Mouse (Mus musculus): ENCODE data around the gene Tepsin. TPM values are rescaled to one million over a fixed set of nuclear protein-coding genes. Genes with fewer than 3 reads are reported as not detected.

Gene Tepsin
- total RNA-seq, 2 experiments from 2014 or later, result 8.3 to 10.3 TPM

GRCm38 (mm10) chr11:120112136-120112535 is 13.6 kb upstream of the Tepsin start:
- ATAC-seq (replicated peaks; ENCODE audit: poor library complexity), result no peak

DNA sequence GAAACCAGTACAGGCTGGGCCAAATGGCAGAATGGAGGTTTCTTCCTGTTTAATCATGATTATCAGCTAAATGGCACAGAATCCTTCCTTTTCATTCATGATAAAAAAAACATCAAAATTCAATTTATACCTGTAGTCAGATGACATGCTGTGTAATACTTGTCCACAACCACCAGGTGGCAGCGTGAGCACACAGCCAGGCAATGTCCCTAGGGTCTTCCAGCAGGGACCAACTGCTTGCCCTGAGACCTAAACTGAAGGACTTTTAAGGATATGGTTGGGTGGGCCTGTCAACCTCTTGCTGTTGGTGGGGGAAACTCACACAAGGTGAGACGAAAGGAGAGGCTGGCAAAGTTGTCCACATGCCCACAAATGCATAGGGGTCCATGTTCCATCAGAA is 12.5 kb upstream of the Tepsin start:
- ATAC-seq (replicated peaks; ENCODE audit: poor library complexity), result peak; percentile 77

GRCm38 (mm10) chr11:120110554-120110953 is 12.0 kb upstream of the Tepsin start:
- ATAC-seq (replicated peaks; ENCODE audit: poor library complexity), result 0 out of 2 replicates have a peak, but pooled peaks have one; percentile 47

- ATAC-seq (replicated peaks; ENCODE audit: poor library complexity), result no peak
Observed at GRCm38 (mm10) chr11:120109558-120110210, 11.2 kb upstream of the Tepsin start.

GRCm38 (mm10) chr11:120107796-120108195 is 9.3 kb upstream of the Tepsin start:
- ATAC-seq (replicated peaks; ENCODE audit: poor library complexity), result no peak

DNA sequence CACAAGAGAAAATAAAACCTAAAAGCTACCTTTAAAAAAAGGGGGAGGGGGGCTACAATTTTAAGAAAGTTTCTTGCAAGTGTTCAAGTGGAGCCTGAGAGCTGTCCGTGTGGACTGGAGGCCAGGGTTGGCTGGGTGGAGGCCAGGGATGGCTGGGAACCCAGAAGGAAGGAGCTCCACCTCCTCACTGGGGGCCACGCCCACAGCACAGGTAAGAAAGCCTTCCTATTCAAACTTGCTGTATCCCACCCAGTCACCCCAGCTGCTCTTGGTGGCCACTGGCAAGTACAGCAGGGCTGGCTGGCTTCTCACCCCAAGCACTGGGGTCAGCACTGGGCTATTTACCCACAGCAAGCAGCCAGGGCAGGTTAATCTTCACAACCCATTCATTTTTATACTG is 8.5 kb upstream of the Tepsin start:
- no peak for ATAC-seq (replicated peaks; ENCODE audit: poor library complexity)

DNA sequence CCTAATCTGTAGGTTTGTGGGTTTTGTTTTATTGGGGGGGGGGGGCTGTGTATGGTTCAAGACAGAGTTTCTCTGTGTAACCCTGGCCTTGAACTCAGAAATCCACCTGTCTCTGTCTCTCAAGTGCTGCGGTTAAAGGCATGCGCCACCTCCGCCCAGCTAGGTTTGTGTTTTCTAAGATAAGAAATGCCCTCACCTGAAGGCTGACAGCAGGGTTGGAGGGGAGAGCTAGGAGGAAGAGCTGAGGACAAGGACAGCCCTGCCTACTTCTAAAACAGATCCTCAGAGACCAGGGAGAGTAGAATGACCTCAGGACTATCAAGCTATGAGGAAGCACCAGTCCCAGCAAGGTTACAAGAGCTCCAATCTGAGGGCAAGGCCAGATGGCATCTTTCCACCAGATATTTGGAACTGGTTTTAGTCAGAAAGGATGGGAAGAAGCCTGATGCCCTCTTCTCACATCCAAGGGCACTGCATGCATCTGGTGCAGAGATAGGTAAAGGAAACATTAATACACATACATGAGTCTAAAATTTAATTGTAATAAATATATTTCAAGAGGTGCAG is 5.0 kb upstream of the Tepsin start:
- ATAC-seq (replicated peaks; ENCODE audit: poor library complexity), result no peak

DNA sequence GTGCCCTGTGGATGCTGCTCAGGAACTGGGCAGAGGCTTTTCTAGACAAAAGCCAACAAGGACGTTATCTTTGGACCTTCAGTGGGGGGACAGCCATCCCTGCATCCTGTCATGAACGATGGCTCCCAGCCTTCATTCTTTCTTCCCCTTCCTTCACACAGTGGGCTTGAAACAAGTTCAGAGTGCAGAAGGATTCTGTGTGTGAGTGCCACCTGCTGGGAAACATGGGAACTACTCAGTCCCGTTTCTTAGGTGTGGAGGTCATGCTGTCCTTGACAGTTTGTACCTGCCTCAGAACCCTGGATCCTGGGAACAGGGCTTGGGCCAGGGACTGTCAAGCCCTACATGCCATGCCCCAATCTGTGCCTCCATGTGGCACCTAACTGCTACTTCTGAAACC is 2.5 kb upstream of the Tepsin start:
- peak; percentile 41 for ATAC-seq (replicated peaks; ENCODE audit: poor library complexity)

GRCm38 (mm10) chr11:120092817-120093591 is 5.5 kb downstream of the Tepsin start:
- ATAC-seq (replicated peaks; ENCODE audit: poor library complexity), result no peak

DNA sequence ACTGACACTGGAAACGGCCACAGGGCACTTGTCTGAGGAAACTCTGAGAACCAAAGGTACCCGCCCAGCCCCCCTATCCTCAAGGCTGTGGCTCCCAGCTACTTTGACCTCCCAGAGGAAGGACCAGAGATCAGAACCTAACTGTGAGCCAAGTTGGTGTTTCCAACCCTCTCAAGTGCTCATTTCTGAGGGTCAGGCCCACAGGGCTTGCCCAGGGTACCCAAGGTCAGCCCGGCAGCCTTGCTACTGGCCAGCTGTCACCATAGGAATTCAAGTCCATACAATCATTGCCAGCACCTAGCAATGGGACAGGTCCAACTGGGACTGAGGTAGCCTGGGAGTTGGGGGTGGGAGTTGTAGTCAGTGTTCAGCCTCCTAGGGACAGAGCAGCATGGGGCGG is 7.9 kb downstream of the Tepsin start:
- no peak for ATAC-seq (replicated peaks; ENCODE audit: poor library complexity)

DNA sequence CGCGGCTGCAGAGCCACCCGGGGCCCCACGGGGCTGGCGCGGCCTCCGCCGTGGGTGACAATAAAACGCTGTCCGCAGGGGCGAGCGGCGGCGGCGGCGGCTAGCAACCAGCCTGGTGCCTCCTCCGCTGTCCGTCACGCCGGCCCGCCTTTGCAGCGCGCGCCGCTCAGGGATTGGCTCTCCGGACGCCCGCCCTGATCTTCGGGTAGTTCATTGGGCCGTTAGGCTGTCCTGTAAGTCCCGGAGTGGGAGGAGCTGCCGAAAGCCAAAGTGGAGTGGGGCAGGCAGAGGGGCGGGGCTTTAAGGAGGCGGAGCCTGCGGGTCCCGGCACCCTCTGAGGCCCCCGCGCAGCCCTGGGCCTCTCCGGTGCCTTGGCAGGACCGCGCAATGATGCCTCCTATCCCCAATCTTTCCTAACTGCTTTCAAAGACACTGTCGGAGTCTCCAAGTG is 11.8 kb downstream of the Tepsin start, which contains the start of gene Cep131:
Cep131 (minus strand) TSS at position 126 of the 451 bp plus-strand sequence.
- peak; percentile 99 for ATAC-seq (replicated peaks; ENCODE audit: poor library complexity)

GRCm38 (mm10) chr11:120085891-120086627 is 12.5 kb downstream of the Tepsin start:
- no peak; the same call in 1 of the 2 replicates for ATAC-seq (replicated peaks; ENCODE audit: poor library complexity)

- ATAC-seq (replicated peaks; ENCODE audit: poor library complexity), result no peak
Observed at GRCm38 (mm10) chr11:120080282-120080681, 18.2 kb downstream of the Tepsin start.

- no peak for ATAC-seq (replicated peaks; ENCODE audit: poor library complexity)
Observed at GRCm38 (mm10) chr11:120076191-120076590, 22.3 kb downstream of the Tepsin start.

- ATAC-seq (replicated peaks; ENCODE audit: poor library complexity), result peak; percentile 88
Observed at GRCm38 (mm10) chr11:120072986-120073647, 25.4 kb downstream of the Tepsin start.

DNA sequence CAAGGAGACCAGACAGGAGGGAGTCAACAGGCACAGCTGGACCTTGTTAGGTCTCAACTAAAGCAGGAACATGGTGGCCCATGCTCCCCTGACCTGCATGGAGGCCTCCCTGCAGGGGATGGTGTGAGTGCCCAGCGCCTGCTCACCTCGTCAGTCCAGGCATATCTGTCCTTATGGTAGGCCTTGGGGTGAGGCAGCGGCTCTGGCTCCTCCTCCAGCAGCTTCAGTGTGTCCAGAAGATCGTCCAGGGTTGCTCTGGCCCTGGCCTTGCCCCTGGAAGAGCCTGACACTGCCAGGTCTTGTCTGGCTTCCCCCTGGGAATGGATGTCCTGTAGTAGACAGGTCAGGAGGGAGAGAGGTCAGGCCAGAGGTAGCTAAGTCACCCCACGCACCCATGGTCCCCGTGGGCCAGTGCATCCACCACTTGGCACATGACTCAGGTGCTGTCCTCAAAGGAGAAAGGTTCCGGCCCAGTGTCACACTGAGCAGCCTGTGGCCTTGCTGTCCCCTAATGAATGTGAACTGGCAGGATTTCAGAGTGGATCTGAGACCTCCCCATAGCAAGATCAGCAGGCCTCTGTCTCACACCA is 26.7 kb downstream of the Tepsin start:
- no peak for ATAC-seq (replicated peaks; ENCODE audit: poor library complexity)

- ATAC-seq (replicated peaks; ENCODE audit: poor library complexity), result peak; percentile 44
Observed at GRCm38 (mm10) chr11:120071065-120071464, 27.5 kb downstream of the Tepsin start.

DNA sequence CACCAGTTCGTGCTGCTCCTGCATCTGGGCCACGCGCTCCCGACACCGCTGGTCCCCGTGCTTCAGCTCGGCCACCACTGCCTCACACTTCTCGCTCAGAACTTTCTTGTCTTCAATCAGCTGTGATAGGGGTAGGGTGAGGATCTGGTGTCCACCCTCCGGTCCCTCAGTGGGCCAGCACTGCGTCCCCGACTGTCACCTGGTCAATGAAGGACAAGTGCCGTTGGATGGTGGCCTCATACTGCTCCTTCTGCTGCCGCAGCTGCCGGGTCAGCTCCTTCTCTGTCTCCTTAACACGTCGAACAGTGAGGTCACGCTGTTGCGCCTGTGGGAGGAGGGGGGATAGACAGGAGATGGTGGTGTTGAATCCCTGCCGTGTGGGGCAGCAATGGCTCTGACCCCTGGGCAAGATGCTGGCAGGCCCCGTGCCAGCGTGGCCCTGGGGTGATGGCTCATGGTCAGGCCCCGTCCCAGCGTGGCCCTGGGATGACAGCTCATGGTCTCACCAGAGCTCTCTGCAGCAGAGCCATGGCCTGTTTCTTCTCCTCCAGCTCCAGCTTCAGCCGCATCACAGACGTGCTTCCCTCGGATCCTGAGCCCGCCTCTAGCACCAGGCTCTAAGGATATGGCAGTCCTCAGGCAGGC is 28.1 kb downstream of the Tepsin start:
- no peak for ATAC-seq (replicated peaks; ENCODE audit: poor library complexity)

- no peak for ATAC-seq (replicated peaks; ENCODE audit: poor library complexity)
Observed at GRCm38 (mm10) chr11:120069261-120069660, 29.3 kb downstream of the Tepsin start.

- ATAC-seq (replicated peaks; ENCODE audit: poor library complexity), result no peak
Observed at GRCm38 (mm10) chr11:120067834-120068233, 30.7 kb downstream of the Tepsin start.
